Mouse (Mus musculus) lung, postnatal 10 days (tissue): ENCODE measurements around the gene Lnx1.

Experiments used
- DNase-seq: peaks from one replicate; pipeline ENCODE4 v3.0.0; 2021

Gene Lnx1

DNA sequence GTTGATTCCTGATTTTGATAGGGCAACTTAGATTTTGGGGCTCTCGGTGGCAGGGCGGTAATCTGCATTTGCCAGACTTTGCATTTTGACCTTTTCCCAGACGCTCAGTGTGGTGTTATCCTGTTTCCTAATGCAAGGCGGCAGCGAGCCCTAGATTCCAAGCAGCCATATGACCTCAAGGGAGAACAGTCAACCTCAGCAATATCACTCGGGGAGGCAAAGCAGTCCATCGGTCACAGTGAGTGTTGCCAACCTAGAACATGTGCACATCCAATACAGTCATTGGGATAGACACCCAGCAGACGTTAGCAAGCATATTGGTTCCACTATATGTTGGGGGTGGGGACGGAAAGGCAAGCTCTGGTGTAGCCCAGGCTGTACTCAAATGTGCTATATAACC lies 54.5 kb downstream of the Lnx1 start:
- no peak for DNase-seq

DNA sequence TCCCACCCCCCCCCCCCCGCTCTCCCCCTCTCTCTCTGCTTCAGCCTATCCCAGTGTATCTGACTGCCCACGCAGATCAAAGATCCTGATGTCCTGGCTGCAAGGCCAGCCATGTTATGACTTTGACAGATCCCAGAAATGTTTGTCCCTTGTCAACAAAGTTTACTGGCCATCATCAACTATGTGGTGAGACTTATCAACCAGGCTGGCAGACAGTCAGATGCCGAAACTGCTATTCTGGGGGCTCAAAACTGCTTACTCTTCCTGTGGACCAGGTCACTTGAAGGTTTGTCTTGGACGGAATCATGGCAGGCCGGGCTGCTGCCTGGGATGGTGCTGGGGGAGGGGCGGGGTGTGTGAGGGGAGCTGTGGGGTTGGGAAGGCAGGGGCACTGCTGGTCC lies 55.1 kb downstream of the Lnx1 start:
- DNase-seq, result no peak

- DNase-seq, result no peak
Measured at GRCm38 (mm10) chr5:74642291-74642690, 60.4 kb downstream of the Lnx1 start.

- peak; percentile 56 for DNase-seq
Measured at GRCm38 (mm10) chr5:74641000-74641399, 61.7 kb downstream of the Lnx1 start.

DNA sequence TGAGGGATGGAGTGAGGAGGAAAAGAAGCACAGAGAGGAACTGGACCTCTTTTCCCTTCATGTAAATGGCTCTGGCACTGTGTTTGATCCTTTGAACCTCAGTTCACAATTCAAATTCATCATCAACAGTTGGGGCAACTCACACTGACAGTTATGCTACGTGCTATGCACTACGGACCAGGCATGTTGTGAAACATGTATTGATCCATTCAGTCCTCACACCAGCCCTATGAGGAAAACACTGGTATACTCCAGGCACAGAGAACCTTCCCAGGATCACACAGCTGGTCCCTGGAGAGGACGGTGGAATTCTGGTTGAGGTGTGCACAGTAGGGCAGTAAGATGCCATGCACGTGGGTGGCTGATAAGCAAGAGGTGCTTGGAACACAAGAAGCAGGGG lies 62.2 kb downstream of the Lnx1 start:
- no peak for DNase-seq

GRCm38 (mm10) chr5:74639516-74639915 lies 63.2 kb downstream of the Lnx1 start:
- DNase-seq, result no peak

- no peak for DNase-seq
Measured at GRCm38 (mm10) chr5:74634391-74634790, 68.3 kb downstream of the Lnx1 start.

- DNase-seq, result no peak
Measured at GRCm38 (mm10) chr5:74633453-74633852, 69.3 kb downstream of the Lnx1 start.

GRCm38 (mm10) chr5:74632369-74633114 lies 70.2 kb downstream of the Lnx1 start:
- no peak for DNase-seq

- DNase-seq, result no peak
Measured at GRCm38 (mm10) chr5:74628001-74628400, 74.7 kb downstream of the Lnx1 start.

DNA sequence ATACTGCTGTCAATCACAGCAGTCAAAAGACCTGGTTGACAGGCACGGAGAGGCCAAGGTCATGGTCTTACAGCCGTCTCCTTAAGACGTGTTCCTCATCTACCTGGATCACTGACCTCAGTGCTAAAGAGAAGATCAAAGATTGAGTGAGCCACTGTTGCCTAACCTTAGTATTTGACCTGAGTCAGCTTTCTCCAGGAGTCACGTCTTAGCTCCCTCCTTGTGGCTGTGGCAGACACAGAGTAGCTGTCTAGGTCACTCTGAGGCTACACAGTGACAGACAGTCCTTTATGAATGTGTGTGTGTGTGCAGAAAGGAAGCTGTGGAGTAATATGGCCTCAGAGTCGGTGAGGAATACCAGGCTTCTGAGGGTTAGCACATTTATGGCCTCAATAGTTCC lies 78.3 kb downstream of the Lnx1 start:
- DNase-seq, result no peak

GRCm38 (mm10) chr5:74623316-74624000 lies 79.3 kb downstream of the Lnx1 start:
- no peak for DNase-seq

DNA sequence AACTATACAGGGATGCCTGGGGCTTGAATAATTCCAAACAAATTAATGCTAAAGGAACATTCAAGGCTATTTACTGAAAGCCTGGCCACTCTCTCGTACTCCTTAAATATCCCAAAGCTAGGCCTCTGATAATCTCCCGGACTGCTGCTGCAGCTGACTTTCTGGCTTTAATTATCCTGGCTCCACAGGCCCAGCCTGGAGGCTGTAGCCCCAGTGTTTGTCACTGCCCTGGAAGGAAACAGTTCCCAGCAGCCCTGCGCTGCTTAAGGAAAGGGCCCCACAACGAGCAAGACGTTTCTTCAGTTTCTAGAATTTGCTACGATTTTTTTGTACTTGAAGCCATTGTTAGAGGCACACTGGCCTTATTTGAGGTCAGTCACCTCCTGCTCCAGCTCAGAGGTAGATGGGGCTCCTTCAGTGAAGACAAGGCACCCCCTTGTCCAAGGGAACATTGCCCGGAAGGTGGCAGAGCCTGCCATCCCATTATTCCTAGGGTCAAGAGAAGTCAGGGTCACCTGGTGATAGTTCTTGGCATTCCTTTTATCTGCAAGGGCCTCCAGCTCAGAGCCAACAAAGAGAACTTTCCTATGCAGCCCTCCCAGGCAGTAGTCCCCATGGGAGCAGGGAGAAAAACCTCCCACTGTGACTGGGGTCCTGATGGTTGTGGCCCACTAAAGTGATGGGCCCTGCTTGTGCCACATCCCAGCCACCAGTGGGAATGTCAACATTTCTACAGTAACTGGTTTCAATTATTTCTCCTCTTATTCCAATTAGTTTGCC lies 80.8 kb downstream of the Lnx1 start:
- no peak for DNase-seq

- DNase-seq, result peak; percentile 55
Measured at GRCm38 (mm10) chr5:74618573-74619059, 84.1 kb downstream of the Lnx1 start.

DNA sequence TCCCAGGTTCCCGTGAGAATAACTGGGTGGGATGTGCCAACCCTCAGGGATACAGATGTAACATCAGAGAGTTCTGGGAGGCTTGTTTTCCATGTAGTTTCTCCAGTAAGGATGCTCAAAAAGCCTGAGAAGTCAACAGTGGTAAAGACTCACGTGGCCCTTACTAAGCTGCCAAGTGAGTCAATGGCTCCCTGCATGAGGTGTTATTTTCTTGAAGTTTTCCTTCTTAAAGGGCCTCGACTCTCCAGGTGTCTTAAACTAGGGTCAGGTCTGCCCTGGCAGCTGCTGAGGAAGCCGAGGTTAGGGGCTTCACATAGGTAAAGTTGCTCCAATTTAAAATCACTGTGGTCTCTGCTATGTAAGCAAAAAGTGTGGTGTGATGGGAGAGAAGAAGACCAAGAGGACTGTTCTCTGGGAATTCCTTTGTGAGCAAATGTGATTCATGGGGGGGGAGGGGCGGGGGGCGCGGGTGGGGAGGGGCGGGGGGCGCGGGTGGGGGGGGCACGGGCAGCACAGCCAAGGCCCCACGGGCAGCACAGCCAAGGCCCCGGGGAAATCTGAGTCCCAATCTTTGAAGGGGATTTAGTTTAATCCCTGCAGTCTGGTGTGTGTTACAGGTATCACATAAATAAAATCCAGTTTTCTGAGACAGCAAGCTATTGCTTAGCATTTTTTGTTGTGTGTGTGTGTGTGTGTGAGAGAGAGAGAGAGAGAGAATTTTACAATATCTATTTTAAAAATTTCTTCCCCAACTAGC lies 84.7 kb downstream of the Lnx1 start:
- no peak for DNase-seq

- DNase-seq, result peak; percentile 42
Measured at GRCm38 (mm10) chr5:74613491-74614151, 89.1 kb downstream of the Lnx1 start.

DNA sequence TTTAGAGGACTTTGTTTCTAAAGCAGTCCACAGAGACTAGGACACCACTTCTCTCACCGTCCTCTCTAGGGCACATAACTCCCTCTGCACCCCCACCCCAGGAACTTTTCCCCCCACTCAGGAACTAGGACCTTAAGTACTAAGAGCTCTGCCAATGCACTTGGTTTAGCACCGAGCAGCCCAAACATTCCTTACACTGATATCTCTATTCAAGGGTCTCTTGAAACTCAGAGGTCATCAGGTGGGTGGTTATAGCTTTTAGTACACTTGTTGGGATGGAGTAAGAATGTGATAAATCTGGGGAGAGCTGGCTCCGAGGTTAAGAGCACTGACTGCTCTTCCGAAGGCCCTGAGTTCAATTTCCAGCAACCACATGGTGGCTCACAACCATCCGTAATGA lies 90.0 kb downstream of the Lnx1 start:
- DNase-seq, result no peak

GRCm38 (mm10) chr5:74610511-74610910 lies 92.2 kb downstream of the Lnx1 start:
- no peak for DNase-seq

GRCm38 (mm10) chr5:74606213-74606612 lies 96.5 kb downstream of the Lnx1 start:
- no peak for DNase-seq

DNA sequence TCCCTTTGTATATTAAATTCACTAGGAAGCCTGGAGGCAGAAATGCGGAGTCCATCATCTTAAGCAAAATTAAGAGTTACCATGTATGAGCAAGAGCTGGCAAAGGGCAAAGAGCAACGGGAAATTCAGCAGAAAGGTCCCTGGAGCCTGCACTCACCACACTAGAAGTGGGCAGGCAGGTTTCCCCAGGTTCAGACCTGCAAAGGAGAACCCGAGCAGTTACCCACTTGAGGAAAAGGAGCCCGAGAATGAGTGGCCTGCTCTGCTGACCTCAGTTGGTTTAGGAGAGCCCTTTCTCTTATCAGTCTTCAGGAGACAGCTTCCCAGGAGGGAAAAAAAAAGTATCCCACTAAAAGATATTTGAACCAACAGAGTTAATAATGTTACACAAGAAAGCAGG lies 99.4 kb downstream of the Lnx1 start:
- DNase-seq, result no peak

- DNase-seq, result no peak
Measured at GRCm38 (mm10) chr5:74602371-74602770, 100.3 kb downstream of the Lnx1 start.

GRCm38 (mm10) chr5:74601965-74602364 lies 100.7 kb downstream of the Lnx1 start:
- no peak for DNase-seq
